Mouse (Mus musculus) thymus, postnatal 0 days (tissue): ENCODE measurements at regions not wholly inside any gene's neighbourhood (a gene's known extent, or its start where the extent isn't known, plus 50 kb on each side); places are given as distances from the start of the nearest gene placed in this dataset.

Experiments used
- DNase-seq: peaks from one replicate; pipeline ENCODE4 v3.0.0-alpha.2; 2015; ENCODE audit warnings: low spot score

- no peak for DNase-seq
Measured at GRCm38 (mm10) chr13:47557196-47557974, 434.9 kb downstream of the Rnf144b start.

GRCm38 (mm10) chr13:47562836-47563235 lies 440.4 kb downstream of the Rnf144b start:
- no peak for DNase-seq

- no peak for DNase-seq
Measured at GRCm38 (mm10) chr13:47576516-47576915, 454.1 kb downstream of the Rnf144b start.

- DNase-seq = no peak
Measured at GRCm38 (mm10) chr13:47580144-47580543, 457.7 kb downstream of the Rnf144b start.

- DNase-seq = no peak
Measured at GRCm38 (mm10) chr13:47585158-47585557, 462.7 kb downstream of the Rnf144b start.

- DNase-seq = no peak
Measured at GRCm38 (mm10) chr13:47602646-47603045, 480.2 kb downstream of the Rnf144b start.

- no peak for DNase-seq
Measured at GRCm38 (mm10) chr13:47611439-47611838, 489.0 kb downstream of the Rnf144b start.

GRCm38 (mm10) chr13:47636511-47637103 lies 514.2 kb downstream of the Rnf144b start:
- no peak for DNase-seq

- no peak for DNase-seq
Measured at GRCm38 (mm10) chr13:47642341-47642740, 519.9 kb downstream of the Rnf144b start.

GRCm38 (mm10) chr13:47645081-47645480 lies 522.6 kb downstream of the Rnf144b start:
- no peak for DNase-seq

GRCm38 (mm10) chr13:47647693-47648092 lies 525.2 kb downstream of the Rnf144b start:
- no peak for DNase-seq

GRCm38 (mm10) chr13:47650093-47650492 lies 527.6 kb downstream of the Rnf144b start:
- no peak for DNase-seq

- DNase-seq = no peak
Measured at GRCm38 (mm10) chr13:47666470-47666869, 544.0 kb downstream of the Rnf144b start.

GRCm38 (mm10) chr13:47666956-47667701 lies 544.7 kb downstream of the Rnf144b start:
- DNase-seq = peak; percentile 5

GRCm38 (mm10) chr13:47688131-47688530 lies 565.7 kb downstream of the Rnf144b start:
- no peak for DNase-seq

- no peak for DNase-seq
Measured at GRCm38 (mm10) chr13:47693815-47694214, 567.2 kb upstream of the Id4 start.

- no peak for DNase-seq
Measured at GRCm38 (mm10) chr13:47695877-47696276, 565.2 kb upstream of the Id4 start.

GRCm38 (mm10) chr13:47700556-47700955 lies 560.5 kb upstream of the Id4 start:
- DNase-seq = no peak

- no peak for DNase-seq
Measured at GRCm38 (mm10) chr13:47707961-47708609, 552.9 kb upstream of the Id4 start.

- no peak for DNase-seq
Measured at GRCm38 (mm10) chr13:47709323-47709722, 551.7 kb upstream of the Id4 start.

GRCm38 (mm10) chr13:47712507-47712906 lies 548.5 kb upstream of the Id4 start:
- no peak for DNase-seq

GRCm38 (mm10) chr13:47716265-47716664 lies 544.8 kb upstream of the Id4 start:
- DNase-seq = no peak
